Mouse (Mus musculus) hindbrain, embryonic 14.5 days (tissue): ENCODE measurements around the gene Psat1. TPM values are rescaled to one million over a fixed set of nuclear protein-coding genes. Genes with fewer than 3 reads are reported as not detected.

Source experiments
- ATAC-seq: fragments of 200-750 bp; cut with Nextera tagmentation; 2 replicates; pipeline ENCODE4 v1.8.0; 2017; ENCODE audit warnings: moderate number of reproducible peaks, mild to moderate bottlenecking, moderate TSS enrichment, moderate library complexity; ENCODE audit not compliant: low FRiP score
- DNase-seq: peaks from one replicate; pipeline ENCODE4 v3.0.0-alpha.2; 2015; ENCODE audit warnings: low spot score
- H3K27ac ChIP-seq: fragments of 300-500 bp; sonication (generic); 2 replicates; pipeline ENCODE4 v1.5.1; 2014; ENCODE audit warnings: mild to moderate bottlenecking, moderate library complexity
- H3K27me3 ChIP-seq: fragments of 300-500 bp; sonication (generic); 2 replicates; pipeline ENCODE4 v1.6.1; 2014; ENCODE audit warnings: mild to moderate bottlenecking, low read length, mixed read lengths; ENCODE audit not compliant: control insufficient read depth, insufficient read depth
- H3K36me3 ChIP-seq: fragments of 300-500 bp; sonication (generic); replicated peaks from 2 replicates; pipeline ENCODE4 v1.6.1; 2014; ENCODE audit not compliant: control insufficient read depth, insufficient read depth
- H3K4me1 ChIP-seq: fragments of 300-500 bp; sonication (generic); replicated peaks from 2 replicates; pipeline ENCODE4 v1.6.1; 2014; ENCODE audit warnings: antibody characterized with exemption, low read length, mixed read lengths; ENCODE audit not compliant: control insufficient read depth, insufficient read depth
- H3K4me2 ChIP-seq: fragments of 300-500 bp; sonication (generic); replicated peaks from 2 replicates; pipeline ENCODE4 v1.6.1; 2014; ENCODE audit warnings: mild to moderate bottlenecking, moderate library complexity
- H3K4me3 ChIP-seq: fragments of 300-500 bp; sonication (generic); replicated peaks from 2 replicates; pipeline ENCODE4 v1.5.1; 2014; ENCODE audit warnings: mild to moderate bottlenecking, low read length
- H3K9ac ChIP-seq: fragments of 300-500 bp; sonication (generic); 2 replicates; pipeline ENCODE4 v1.6.1; 2014
- H3K9me3 ChIP-seq: fragments of 300-500 bp; sonication (generic); 2 replicates; pipeline ENCODE4 v1.6.1; 2016; ENCODE audit warnings: low read length; ENCODE audit not compliant: control insufficient read depth
- WGBS: fragments of 180-500 bp; shearing (Covaris S2); extraction: QIAGEN DNeasy Blood & Tissue Kit; methylation state at CpG from one replicate; pipeline ENCODE4 v1.1.7; 2014; 5-methylcytosine and 5-hydroxymethylcytosine counted together
- polyA plus RNA-seq: library from polyadenylated mRNA; unstranded; fragments of >200 nt; fragmentation: Nextera tagmentation; extraction: Ambion mirVana; gene quantifications from 2 replicates; pipeline ENCODE4 v1.2.1, GENCODE M21; 2014

Psat1 gene
- polyA plus RNA-seq, 1 experiment from 2014 or later: 87.7 TPM

DNA sequence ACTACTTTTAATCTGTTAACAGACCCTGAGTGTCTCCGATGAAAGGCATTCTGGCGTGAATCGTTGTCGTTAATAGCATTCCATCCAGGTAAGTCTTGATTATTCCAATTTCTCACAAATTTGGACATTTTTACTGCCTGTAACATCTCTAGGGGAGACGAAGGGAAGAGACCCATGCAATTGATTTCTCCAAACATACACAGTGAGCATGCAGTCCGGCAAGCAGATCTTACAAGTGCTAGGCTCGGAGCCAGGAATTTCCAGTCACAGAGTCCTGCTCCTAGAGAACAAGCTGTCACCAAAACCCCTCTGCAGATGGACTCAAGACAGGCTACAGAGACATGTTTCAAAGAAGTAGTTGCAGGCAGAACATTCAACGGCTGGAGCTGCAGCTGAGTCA is 66.4 kb downstream of the Psat1 start:
- H3K4me2 ChIP-seq: no peak overlapping the region
- H3K9me3 ChIP-seq: 0 out of 2 replicates have a peak, but pooled peaks cover 4% of the 10 kb centered on the region
- no peak overlapping the region for H3K9ac ChIP-seq
- no peaks in the 10 kb centered on the region for H3K27me3 ChIP-seq
- WGBS: 85% methylated on average over 8 of the region's 8 CpGs
- peak; percentile 40 for DNase-seq
- no peak for ATAC-seq
- H3K36me3 ChIP-seq: no peaks in the 10 kb centered on the region
- H3K4me1 ChIP-seq: no peaks in the 10 kb centered on the region
- no peak overlapping the region for H3K27ac ChIP-seq
- H3K4me3 ChIP-seq: no peak overlapping the region

DNA sequence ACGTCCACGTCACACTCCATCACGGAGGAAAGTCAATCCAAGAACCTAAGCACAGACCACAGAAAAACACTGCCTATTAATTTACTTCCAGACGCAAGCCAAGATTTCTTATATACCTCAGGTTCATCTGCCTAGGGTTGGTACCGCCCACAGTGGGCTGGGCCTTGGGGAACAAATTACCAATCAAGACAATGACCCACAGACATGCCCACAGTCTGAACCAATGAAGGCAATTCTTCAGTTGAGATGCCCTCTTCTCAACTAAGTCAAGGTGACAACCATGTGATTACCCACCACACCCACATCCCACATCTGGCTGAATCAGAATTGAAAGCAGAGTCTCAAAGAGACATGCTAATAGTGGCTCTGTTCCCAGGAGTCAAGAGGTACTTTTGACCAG is 67.9 kb downstream of the Psat1 start:
- H3K27ac ChIP-seq: no peak overlapping the region
- H3K4me2 ChIP-seq: no peak overlapping the region
- no peaks in the 10 kb centered on the region for H3K36me3 ChIP-seq
- ATAC-seq: no peak
- no peaks in the 10 kb centered on the region for H3K27me3 ChIP-seq
- H3K9ac ChIP-seq: no peak overlapping the region
- no peak overlapping the region for H3K4me3 ChIP-seq
- WGBS: 96% methylated on average over 5 of the region's 5 CpGs
- H3K4me1 ChIP-seq: no peaks in the 10 kb centered on the region
- DNase-seq: no peak
- no peaks in the 10 kb centered on the region for H3K9me3 ChIP-seq

DNA sequence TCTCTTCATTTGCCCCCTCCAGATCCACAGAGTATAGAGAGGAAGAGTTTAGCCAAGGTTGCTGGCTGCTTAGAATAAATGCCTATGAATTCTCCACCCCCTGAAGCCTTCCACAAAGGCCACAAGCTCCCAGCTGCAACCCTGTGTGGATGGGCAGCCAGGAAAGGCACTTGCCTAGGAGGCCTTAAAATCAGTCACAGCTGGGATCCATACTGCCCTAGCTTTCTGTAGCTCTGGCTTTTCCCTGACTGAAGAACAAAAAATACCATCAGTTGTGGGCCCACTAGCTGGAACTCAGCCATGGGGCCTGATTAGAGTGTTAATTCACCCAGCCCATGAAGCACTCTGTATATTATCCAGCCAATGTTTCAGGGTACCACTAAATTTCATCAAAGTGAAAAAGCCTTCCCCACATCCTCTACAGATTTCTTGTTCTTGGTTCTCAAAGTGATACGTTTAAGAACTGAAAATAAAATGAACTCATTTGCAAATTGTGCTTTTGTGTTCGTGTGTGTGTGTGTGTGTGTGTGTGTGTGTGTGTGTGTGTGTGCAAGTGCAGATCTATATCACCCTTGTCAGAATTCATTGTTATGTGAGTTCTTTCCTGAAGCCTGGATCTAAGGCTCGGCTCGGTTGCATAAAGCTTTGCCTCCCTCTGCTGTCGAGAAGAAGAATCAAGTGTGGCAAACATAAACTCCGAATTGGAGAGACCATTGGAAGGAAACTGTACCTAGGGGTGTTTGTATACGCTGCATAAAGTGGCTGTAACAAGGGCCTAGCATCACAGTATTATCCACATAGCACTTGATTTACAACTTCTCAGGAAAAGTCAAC is 78.1 kb downstream of the Psat1 start:
- Histone ChIP-seq H3K27me3 (no peaks in the 10 kb centered on the region), H3K27ac (0 out of 2 replicates have a peak overlapping the region, but pooled peaks have one; percentile 55), H3K9ac (no peak overlapping the region; the same call in 1 of the 2 replicates), H3K4me2 (no peak overlapping the region), H3K4me1 (peaks cover 7% of the 10 kb centered on the region; the same call in 1 of the 2 replicates), H3K36me3 (no peaks in the 10 kb centered on the region), H3K9me3 (no peaks in the 10 kb centered on the region), H3K4me3 (no peak overlapping the region)
- peak; percentile 73; the same call in 1 of the 2 replicates for ATAC-seq
- 20% methylated on average over 7 of the region's 7 CpGs for WGBS
- DNase-seq: peak; percentile 80

DNA sequence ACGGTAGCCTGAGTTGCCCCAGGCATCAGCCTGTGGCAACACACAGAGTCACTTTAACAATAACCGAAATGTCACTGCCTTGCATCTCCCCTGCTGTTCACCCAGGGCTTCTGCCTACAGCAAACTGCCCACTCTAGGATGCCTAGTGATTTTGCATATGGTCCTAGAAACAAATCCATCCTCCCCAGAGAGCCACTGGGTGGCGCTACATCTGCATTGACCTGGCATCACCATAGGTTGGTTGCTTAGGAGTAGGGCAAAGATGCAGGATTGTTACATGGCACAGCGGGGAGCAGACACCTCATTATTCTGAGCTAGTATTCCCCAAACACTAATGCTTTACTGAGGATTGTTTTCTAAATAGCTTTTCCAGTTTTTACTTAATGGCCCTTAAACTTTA is 80.3 kb downstream of the Psat1 start:
- Histone ChIP-seq H3K4me1 (peaks cover 7% of the 10 kb centered on the region; the same call in 1 of the 2 replicates), H3K27me3 (peaks cover 6% of the 10 kb centered on the region; the same call in 1 of the 2 replicates), H3K36me3 (no peaks in the 10 kb centered on the region), H3K4me2 (no peak overlapping the region), H3K27ac (no peak overlapping the region; the same call in 1 of the 2 replicates), H3K9me3 (no peaks in the 10 kb centered on the region), H3K9ac (no peak overlapping the region), H3K4me3 (no peak overlapping the region)
- 41% methylated on average over 4 of the region's 4 CpGs for WGBS
- ATAC-seq (no peak), DNase-seq (no peak)

DNA sequence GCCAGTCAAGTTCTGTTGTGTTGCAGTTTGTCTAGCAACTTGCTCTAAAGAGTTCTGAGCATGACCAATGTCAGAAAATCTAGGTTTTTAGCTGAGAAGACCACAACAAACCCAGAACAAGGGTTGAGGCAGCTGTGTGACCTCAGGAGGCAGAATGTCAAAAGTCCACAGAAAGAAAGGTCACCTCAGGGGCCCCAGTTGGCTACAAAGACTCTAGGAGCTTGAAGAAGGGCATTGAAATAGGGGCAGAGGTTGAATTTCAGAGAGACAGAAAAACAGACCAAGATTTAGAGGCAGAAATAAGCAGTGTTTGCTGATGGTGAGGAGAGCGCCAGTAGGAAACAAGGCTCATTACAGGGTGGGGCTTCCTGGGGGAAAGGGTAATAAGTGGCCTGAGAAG is 81.0 kb downstream of the Psat1 start:
- Histone ChIP-seq H3K4me3 (no peak overlapping the region), H3K4me1 (peaks cover 7% of the 10 kb centered on the region; the same call in 1 of the 2 replicates), H3K9me3 (no peaks in the 10 kb centered on the region), H3K4me2 (no peak overlapping the region), H3K9ac (no peak overlapping the region), H3K36me3 (no peaks in the 10 kb centered on the region), H3K27ac (no peak overlapping the region; the same call in 1 of the 2 replicates), H3K27me3 (peaks cover 6% of the 10 kb centered on the region; the same call in 1 of the 2 replicates)
- DNase-seq (no peak), ATAC-seq (no peak)
- 28% methylated on average over 1 of the region's 1 CpGs for WGBS

DNA sequence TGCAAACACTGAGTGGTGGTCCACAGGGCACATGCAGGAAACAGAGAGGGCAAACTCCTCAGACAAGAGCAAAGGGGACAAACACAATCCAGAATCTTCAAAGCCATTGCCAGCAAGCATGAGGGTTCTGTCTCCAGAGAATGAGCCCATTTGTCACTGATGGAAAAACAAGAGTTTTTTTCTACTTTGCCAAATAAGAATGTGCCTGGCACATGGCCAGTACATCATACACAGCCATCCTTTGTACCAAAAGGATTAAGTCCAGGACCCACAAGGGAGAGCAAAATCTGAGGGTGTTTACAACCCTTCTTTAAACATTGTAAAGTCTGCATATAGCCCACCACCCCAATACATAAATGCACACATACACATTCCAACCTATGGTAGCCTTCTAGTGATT is 81.7 kb downstream of the Psat1 start:
- Histone ChIP-seq H3K9ac (no peak overlapping the region), H3K27ac (no peak overlapping the region), H3K36me3 (no peaks in the 10 kb centered on the region), H3K27me3 (peaks cover 6% of the 10 kb centered on the region; the same call in 1 of the 2 replicates), H3K9me3 (no peaks in the 10 kb centered on the region), H3K4me3 (no peak overlapping the region), H3K4me1 (peaks cover 7% of the 10 kb centered on the region; the same call in 1 of the 2 replicates), H3K4me2 (no peak overlapping the region)
- DNase-seq: no peak
- ATAC-seq: no peak

DNA sequence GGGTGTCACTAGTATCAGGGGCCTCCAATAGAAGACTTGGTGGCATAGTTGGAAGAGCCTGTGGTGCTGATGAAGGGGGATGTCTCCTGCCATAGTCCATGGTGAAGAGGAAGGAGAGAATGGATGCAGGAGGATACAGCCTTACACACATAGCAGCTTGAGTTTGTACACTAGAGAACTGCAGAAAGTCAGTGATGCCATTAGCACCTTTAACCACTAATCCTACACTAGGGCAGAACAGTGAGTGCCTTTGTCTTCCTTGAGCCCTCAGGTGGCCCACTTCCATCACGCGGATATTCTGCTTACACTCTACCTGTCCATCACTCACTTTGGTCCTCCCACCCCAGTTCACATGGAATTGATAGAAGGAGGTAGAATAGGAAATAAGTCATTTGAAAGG is 83.0 kb downstream of the Psat1 start:
- no peaks in the 10 kb centered on the region for H3K9me3 ChIP-seq
- peaks cover 7% of the 10 kb centered on the region; the same call in 1 of the 2 replicates for H3K4me1 ChIP-seq
- H3K4me3 ChIP-seq: no peak overlapping the region
- H3K36me3 ChIP-seq: no peaks in the 10 kb centered on the region
- 88% methylated on average over 2 of the region's 2 CpGs for WGBS
- H3K4me2 ChIP-seq: no peak overlapping the region
- H3K27ac ChIP-seq: no peak overlapping the region
- DNase-seq: no peak
- H3K9ac ChIP-seq: no peak overlapping the region
- peaks cover 6% of the 10 kb centered on the region; the same call in 1 of the 2 replicates for H3K27me3 ChIP-seq
- ATAC-seq: no peak

DNA sequence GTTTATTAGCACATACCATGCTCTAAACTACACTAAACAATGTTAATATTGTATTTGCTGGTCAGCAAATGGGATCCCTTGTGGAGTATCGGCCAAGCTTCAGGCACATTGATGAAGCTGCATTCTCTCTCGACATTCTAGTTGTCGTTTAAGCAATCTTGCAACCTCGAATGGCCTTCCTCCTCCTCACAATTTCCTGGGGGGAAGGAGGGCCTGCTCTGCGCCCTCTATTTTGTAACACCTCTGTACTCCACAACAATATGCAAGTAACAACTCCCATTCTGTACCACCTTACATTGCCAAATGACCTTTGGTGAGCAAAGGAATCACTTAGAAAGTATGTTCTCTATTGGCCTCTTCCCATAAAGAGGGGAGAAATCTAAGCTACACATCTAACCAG is 91.8 kb downstream of the Psat1 start:
- H3K27ac ChIP-seq: no peak overlapping the region
- DNase-seq (no peak), ATAC-seq (no peak)
- no peaks in the 10 kb centered on the region for H3K9me3 ChIP-seq
- no peak overlapping the region for H3K4me3 ChIP-seq
- no peaks in the 10 kb centered on the region for H3K36me3 ChIP-seq
- 88% methylated on average over 5 of the region's 5 CpGs for WGBS
- H3K4me1 ChIP-seq: no peaks in the 10 kb centered on the region
- H3K27me3 ChIP-seq: no peaks in the 10 kb centered on the region
- H3K9ac ChIP-seq: no peak overlapping the region
- H3K4me2 ChIP-seq: no peak overlapping the region
